Mouse (Mus musculus) thymus, postnatal 14 days (tissue): ENCODE data around the gene Dlg2.

Source experiments
- DNase-seq: peaks from one replicate; pipeline ENCODE4 v3.0.0; 2021

Gene Dlg2

DNA sequence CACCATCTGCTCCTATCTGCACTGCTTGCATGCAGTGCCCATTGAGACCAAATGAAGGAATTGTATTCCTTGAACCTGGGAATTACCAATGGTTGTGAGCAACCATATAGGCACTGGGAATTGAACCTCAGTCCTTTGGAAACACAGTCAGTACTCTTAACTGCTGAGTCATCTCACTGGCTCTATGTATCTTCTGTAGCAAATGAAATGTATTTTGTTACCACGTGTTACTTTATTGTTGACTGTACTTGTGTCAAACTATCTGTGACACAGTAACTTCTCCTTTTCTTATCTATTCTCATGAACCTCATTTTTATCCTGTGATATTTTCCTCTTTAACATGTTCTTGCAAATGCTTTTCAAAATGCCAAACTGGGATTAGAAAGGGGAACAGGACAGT is 1722.7 kb downstream of the Dlg2 start:
- no peak for DNase-seq

- DNase-seq, result no peak
Observed at GRCm38 (mm10) chr7:92210701-92211100, 1734.2 kb downstream of the Dlg2 start.

GRCm38 (mm10) chr7:92213751-92214150 is 1737.3 kb downstream of the Dlg2 start:
- no peak for DNase-seq

- DNase-seq, result no peak
Observed at GRCm38 (mm10) chr7:92218171-92218570, 1741.7 kb downstream of the Dlg2 start.

DNA sequence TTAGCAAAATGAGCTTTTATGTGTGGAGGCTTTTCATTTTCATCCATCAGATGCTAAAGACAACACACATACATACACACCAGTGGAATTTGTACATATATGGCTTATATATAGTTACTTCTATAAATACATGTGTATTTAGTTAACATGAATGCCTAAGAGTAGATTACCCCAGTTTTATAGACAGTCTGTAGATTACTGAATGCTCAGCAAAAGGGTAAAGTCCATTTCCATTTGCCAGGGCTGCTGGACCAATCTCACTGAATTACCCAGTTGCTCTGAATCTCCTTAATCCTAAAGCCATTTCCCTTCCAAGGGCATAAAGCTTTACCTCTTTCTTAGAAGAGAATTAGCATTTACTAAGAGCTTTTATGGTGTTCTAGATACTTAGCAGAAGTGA is 1744.1 kb downstream of the Dlg2 start:
- no peak for DNase-seq

DNA sequence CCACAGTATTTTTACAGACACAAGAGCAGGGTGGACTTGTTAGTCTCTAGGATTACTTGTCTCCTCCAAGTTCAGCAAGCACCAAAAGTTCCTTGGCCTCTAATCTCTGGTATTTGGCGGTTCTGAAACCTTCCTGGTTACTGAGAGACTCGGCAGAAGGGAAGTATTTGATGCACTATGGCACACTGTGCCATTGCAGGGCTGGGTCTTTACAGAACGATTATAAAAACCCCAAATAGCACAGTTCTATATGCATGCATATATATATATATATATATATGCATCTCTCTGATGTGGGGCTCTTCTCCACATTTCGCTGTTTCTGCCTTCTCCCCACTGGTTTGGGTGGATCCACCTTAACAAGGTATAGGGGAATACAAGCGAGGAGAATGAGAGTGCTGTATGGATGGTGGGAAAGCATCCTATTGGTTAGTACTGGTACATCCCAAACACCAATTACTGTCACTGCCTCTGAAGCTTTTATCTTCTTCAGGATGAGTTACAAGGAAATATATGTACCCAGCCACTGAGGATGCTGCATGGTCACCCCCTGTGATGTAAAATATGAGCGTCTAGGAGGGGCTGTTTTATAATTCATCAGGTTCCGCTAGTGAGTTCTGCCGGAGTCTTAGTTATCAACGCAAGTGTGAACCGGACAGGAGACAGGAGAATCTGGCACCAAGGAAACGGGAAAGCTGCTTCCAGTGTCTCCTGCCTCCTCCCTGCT is 1758.2 kb downstream of the Dlg2 start:
- DNase-seq, result no peak

- DNase-seq, result no peak
Observed at GRCm38 (mm10) chr7:92235541-92236031, 1759.1 kb downstream of the Dlg2 start.

GRCm38 (mm10) chr7:92240908-92241307 is 1764.4 kb downstream of the Dlg2 start:
- DNase-seq, result no peak

DNA sequence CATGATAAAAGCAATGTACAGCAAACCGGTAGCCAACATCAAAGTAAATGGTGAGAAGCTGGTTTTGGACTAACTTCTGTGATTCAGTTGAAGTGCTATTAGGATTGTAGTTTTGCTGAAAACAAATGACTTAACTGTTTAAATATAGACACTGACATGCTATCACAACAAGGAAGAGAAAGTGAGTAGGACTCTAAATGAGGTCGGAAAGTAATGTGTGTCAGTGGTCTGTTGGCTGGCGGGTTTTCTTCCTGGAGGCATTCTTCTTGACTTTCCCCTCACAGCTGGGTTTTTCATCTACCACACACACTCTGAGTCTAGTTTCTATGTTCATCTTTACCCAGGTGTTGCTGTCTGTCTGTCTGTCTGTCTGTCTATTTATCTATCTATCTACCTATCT is 1771.1 kb downstream of the Dlg2 start:
- DNase-seq, result no peak

DNA sequence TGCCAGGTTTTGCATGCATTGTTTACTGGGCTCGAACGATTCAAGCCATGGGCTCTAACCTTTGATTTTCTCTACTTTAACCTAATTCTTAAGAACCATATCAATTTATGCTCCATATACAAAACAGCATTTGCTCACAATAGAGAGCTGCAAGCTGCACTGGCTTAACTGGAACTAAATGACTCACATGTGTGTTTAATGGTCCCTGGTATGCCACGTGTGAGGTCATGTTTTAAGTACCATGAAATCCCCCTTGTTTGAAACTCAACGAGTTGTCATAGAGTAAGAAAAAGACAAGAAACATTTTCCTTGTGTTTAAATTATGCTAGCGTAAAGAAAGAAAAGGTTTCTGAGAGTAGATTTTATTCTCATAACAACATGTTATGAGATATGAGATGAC is 1772.1 kb downstream of the Dlg2 start:
- no peak for DNase-seq

GRCm38 (mm10) chr7:92258148-92258547 is 1781.7 kb downstream of the Dlg2 start:
- DNase-seq, result no peak

- DNase-seq, result no peak
Observed at GRCm38 (mm10) chr7:92258701-92259100, 1782.2 kb downstream of the Dlg2 start.

DNA sequence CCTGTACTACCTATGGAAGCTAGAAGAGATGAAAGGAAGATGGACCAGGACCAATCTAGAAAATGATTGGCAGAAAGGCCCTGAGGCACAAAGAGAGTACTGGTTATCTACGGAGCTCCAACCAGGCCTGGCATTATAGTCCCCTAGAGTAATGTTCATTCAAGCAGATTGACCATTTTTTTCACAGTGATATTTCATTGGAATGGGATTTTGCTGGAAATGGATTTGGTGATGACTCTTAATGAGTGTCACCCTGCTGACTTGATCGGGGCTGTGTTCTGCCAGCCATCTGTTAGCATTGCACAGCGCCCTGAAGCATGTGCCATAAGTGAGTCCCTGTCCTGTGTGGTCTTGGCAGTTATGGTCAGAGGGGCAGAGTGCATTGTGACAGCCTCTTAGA is 1787.9 kb downstream of the Dlg2 start:
- DNase-seq, result no peak

DNA sequence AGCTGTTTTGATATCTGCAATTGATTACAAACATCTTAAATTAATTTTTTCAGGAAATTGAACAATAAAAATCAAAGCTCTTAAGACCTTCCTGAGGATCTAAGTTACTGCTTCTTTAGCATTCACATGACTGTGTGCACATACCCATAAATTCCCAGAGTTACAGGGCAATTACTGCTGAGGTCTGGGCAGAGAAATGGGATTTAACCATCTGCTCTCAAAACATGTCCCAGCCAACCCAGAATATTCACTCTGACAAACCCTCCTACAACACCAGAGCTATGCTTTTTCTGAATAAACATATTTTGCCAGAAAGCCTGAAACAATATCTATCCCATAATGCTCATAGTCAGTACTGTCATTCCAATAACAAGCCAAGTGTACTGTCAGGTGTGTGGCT is 1788.5 kb downstream of the Dlg2 start:
- DNase-seq, result no peak

DNA sequence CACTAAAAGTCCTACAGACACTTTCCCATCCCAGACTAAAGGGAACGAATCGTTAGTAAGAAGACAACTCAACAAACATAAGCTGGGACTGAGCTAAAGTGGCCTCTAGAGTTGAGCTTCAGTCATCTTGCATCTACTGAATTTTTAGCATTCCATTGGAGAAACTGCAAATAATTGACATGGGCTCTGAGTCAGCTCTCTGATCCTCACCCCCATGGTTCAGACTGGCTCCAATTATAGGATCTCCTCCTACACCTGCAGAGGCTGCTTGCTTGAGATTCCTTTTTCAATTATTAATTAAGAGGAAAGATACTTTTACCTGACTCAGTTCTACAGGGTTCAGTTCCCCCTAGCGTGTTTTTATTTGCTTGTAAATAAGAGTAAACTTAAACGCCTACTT is 1798.9 kb downstream of the Dlg2 start:
- DNase-seq, result no peak

- no peak for DNase-seq
Observed at GRCm38 (mm10) chr7:92277629-92278028, 1801.2 kb downstream of the Dlg2 start.

DNA sequence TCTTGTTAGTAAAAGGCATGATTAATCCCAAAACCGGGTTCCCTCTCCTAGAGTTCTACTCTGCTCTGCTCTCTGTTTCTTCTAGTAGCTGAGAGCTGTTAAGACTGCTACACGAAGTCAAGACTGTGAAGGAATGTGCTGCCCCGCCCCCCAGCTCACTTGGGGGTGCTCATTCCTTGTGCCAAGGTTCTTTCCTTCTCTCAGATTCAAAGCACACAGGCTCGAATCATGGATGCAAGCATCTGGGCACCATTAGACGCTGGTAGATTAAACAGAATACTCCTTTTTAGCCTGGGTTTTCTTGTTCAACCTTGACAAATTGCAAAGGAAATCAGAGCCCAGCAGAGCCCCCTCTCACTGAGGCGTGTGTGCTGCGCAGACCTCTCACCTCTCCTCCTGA is 1804.5 kb downstream of the Dlg2 start:
- no peak for DNase-seq

DNA sequence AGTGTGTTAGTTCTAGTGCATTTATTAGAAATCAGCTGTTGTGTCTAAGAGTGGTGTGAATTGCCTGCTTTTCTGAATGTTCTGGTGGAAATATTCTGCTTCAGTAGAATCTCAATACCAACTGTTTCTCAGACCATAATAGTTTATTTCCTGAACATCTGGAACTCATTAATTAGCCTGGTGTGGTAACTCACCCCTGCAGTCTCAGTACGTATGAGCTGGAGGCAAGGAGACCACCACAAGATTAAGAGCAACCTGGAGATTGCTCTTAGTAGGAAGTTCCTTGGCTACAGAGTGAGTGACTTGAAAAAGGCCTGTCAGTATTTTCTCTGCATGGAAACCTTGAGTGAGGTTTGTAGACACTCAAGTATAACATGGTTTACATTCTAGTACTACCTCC is 1810.6 kb downstream of the Dlg2 start:
- no peak for DNase-seq

DNA sequence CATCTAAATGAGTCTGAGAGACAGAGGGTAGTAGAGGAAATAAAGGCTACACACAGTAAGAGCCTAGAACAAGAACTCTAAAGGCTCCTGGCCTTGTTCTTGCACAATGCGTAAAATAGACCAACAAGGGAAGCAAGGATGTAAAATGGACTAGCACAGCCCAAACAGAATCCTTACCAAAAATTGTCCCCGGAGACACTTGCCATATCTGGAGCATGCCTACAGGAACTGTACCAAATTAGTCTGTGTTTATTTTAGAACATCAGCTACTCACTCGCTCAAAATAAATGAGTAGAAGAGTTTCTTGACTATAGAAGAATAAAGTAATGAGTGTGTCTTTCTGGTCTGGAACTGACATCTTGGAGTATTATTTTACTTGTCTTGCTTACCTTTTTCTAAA is 1812.3 kb downstream of the Dlg2 start:
- no peak for DNase-seq

DNA sequence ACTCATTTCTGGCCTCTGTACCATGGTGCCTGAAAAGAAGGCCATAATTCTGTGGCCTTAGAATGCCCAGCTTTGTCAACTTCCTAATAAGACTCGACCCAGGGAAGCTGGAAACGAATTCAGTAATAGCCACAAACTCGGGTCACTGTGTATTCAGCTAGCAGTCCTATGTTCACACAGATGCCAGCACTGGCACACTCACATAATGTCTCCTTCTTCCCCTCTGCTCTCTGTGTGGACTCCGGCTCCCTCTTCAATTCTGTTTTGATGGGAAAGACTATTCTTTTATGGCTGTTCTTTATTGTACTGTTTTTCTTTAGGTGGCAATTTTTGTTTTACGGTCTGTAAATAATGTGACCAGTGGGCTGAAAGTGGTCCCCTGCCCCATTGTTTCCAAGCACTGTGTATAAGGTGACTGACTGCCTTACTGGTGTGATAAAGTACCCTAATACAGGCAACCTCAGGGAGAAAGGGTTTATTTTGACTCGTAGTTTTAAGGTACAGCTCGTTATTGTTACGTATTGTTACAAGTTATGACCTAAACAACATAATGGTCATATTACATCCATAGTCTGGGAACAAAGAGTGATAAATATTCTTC is 1816.5 kb downstream of the Dlg2 start:
- DNase-seq, result no peak

DNA sequence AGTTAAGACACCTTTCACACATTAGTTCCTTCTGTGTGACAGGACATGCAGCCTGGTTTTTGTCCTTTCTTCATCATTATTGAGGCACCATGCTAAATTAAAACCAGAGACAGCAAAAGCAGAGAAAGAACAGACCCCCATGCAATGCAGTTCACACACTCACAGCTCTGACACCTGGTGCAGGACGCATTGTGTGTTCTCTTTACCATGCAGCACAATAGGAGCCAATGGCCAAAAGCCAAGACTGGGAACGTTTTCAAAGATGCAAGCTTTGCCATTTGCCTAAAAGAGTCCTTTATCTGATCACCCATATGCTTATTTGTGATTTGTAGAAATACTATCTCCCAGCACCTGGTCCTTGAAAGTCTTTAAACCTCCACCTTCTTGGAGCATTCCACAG is 1824.6 kb downstream of the Dlg2 start:
- no peak for DNase-seq

DNA sequence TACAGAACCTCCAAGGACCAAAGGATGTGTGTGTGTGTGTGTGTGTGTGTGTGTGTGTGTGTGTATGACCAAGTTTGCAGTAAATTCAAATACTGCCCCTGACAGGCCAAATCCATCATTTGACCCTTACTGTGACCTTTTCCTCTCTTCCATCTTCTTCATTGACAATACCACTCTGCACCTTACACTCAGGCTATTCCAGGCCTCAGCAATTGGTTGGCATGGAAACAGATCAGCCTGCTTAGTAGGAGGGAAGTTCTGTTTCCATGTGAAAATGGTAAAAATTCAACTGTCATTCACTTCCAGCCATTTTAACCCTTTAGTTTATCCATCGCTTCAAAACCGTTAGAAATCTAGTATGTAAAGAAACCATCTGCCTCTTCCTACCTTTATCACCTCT is 1831.2 kb downstream of the Dlg2 start:
- no peak for DNase-seq

DNA sequence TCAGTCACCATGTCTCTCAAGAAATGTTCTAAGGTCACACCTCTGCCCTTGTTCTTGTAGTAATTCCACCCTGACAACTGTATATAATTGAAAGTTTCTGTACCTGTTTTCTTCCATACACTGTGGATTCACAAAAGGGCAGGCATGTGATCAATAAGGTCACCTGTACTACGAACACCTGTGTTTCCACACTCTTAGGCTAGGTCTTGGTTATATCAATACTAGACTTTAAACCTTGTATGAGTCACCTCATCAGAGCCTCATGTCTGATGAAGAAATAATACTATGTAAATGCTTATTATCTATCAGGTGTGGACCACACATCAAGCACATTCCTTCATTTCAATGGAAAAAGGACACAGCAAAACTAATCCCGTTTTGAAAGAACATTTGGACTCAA is 1831.7 kb downstream of the Dlg2 start:
- no peak for DNase-seq

DNA sequence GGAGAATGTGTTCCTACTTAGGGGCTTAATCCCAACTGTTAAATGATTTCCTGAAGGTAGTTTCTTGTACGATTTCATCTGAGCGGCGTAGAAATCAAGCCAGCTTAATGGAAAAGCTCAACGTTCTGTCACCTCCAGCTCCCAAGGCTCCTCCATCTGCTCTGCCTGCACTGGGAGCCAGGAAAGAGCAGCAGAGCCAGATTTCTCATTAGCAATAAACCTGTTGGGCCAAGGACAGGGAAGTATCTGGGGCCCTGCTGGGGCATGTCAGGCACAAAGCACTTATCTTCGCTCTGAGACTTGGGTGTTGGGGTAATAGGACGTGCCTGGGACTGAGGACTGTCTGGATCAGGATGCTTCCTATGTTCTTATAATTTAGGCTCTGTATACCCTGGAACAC is 1839.9 kb downstream of the Dlg2 start:
- DNase-seq, result no peak

DNA sequence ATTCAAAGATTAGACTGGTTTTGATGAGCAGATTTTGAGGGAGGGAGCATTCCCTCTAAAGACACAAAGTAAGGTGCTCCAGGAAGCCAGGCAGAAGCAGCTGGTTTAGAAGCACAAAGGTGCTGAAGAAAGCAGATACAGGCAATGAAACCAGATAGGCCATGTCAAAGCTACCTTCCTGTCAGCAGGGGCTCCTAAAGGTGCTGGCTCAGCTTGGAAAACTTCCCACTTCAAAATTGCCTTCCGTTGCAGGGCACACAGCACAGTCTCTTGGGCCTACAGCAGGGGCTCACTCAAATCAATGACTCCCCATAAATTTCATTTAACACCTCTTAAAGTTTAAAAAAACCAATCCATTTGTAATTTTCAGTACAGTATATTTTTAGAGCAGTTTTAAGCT is 1843.0 kb downstream of the Dlg2 start:
- DNase-seq, result no peak
